Mouse (Mus musculus) lung, postnatal 0 days (tissue): ENCODE results near the gene Mtnr1b.

ENCODE experiments used
- CTCF ChIP-seq: IDR thresholded peaks from 2 replicates; pipeline ENCODE4 v1.5.1; 2016; ENCODE audit warnings: antibody characterized with exemption, mild to moderate bottlenecking
- EP300 ChIP-seq: IDR thresholded peaks from 2 replicates; pipeline ENCODE4 v1.6.1; 2016; ENCODE audit warnings: antibody characterized with exemption, mild to moderate bottlenecking, control low read depth

DNA sequence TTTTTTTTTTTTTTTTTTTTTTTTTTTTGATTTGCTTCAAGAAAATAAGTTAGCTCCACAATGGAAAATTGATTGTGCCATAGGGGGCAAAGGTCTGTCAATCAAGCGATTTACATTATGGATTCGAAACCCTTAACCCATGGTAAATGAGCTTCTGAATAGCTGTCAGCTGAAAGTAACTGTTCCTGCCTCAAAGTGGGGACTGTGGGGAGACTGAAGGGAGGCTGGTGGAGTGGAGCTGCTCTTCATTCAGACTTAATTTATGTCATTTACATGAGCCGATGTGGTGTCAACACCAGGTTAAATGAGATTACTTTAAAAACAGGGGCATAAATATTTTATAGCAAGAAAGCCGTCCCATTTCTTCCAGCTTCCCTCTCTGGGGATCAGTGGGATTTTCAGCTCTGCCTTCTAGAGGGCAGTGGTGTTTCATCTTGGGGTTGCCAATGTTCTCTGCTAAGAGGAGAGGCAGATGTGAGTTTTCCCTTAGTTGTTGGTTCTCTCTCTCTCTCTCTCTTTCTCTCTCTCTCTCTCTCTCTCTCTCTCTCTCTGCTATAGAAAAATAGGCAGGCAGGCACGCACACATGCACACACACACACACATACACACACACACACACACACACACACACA is 45.1 kb upstream of the Mtnr1b start:
- TF ChIP-seq CTCF (peak; percentile 55), EP300 (no peak)
